Mouse (Mus musculus) limb, embryonic 11.5 days (tissue): ENCODE measurements at regions not wholly inside any gene's neighbourhood (a gene's known extent, or its start where the extent isn't known, plus 50 kb on each side); places are given as distances from the start of the nearest gene placed in this dataset.
"Not testable (repeated sequence)": the region's sequence is repeated elsewhere in the genome, so short reads cannot be mapped to it uniquely, and the experiment has no call there.

Experiments
- ATAC-seq: fragments of 200-750 bp; cut with Nextera tagmentation; 2 replicates; pipeline ENCODE4 v1.8.0; 2017; ENCODE audit warnings: low read depth; ENCODE audit not compliant: insufficient number of reproducible peaks, low FRiP score, low TSS enrichment
- DNase-seq: peaks from one replicate; pipeline ENCODE4 v3.0.0-alpha.2; 2015; ENCODE audit warnings: low spot score
- H3K27ac ChIP-seq: fragments of 300-500 bp; sonication (generic); replicated peaks from 2 replicates; pipeline ENCODE4 v1.5.1; 2014; ENCODE audit warnings: low read depth, mild to moderate bottlenecking, low read length
- H3K27me3 ChIP-seq: fragments of 300-500 bp; sonication (generic); 2 replicates; pipeline ENCODE4 v1.6.1; 2014; ENCODE audit warnings: mild to moderate bottlenecking, low read length, mixed read lengths; ENCODE audit not compliant: control insufficient read depth, insufficient read depth
- H3K36me3 ChIP-seq: fragments of 300-500 bp; sonication (generic); 2 replicates; pipeline ENCODE4 v1.6.1; 2014; ENCODE audit warnings: mild to moderate bottlenecking, low read length, moderate library complexity, mixed read lengths; ENCODE audit not compliant: control insufficient read depth, insufficient read depth
- H3K4me1 ChIP-seq: fragments of 300-500 bp; sonication (generic); 2 replicates; pipeline ENCODE4 v1.6.1; 2014; ENCODE audit warnings: low read length, mixed read lengths; ENCODE audit not compliant: control insufficient read depth, insufficient read depth
- H3K4me2 ChIP-seq: fragments of 300-500 bp; sonication (generic); 2 replicates; pipeline ENCODE4 v1.6.1; 2014; ENCODE audit warnings: low read depth, mild to moderate bottlenecking, moderate library complexity; ENCODE audit not compliant: severe bottlenecking
- H3K4me3 ChIP-seq: fragments of 300-500 bp; sonication (generic); 2 replicates; pipeline ENCODE4 v1.5.1; 2014; ENCODE audit warnings: low read depth, low read length
- H3K9ac ChIP-seq: fragments of 300-500 bp; sonication (generic); 2 replicates; pipeline ENCODE4 v1.6.1; 2014; ENCODE audit warnings: mild to moderate bottlenecking, low read length
- H3K9me3 ChIP-seq: fragments of 300-500 bp; sonication (generic); 2 replicates; pipeline ENCODE4 v1.6.1; 2016; ENCODE audit warnings: low read length; ENCODE audit not compliant: control insufficient read depth
- WGBS: fragments of 180-500 bp; shearing (Covaris S2); extraction: QIAGEN DNeasy Blood & Tissue Kit; methylation state at CpG from one replicate; pipeline ENCODE4 v1.1.7; 2014; 5-methylcytosine and 5-hydroxymethylcytosine counted together

- Histone ChIP-seq H3K9ac (no peak overlapping the region), H3K4me2 (no peak overlapping the region), H3K4me1 (no peaks in the 10 kb centered on the region; the same call in 1 of the 2 replicates), H3K4me3 (no peak overlapping the region), H3K36me3 (no peaks in the 10 kb centered on the region), H3K27ac (no peak overlapping the region), H3K9me3 (no peaks in the 10 kb centered on the region), H3K27me3 (peaks cover 15% of the 10 kb centered on the region)
- 18% methylated on average over 8 of the region's 8 CpGs for WGBS
- DNase-seq, result no peak
- no peak for ATAC-seq
Observed at GRCm38 (mm10) chr11:114486455-114486854, 181.9 kb upstream of the Rpl38 start.

- Histone ChIP-seq H3K9ac (no peak overlapping the region), H3K4me2 (no peak overlapping the region), H3K9me3 (no peaks in the 10 kb centered on the region), H3K27ac (no peak overlapping the region), H3K27me3 (peaks cover 15% of the 10 kb centered on the region), H3K4me1 (no peaks in the 10 kb centered on the region; the same call in 1 of the 2 replicates), H3K4me3 (no peak overlapping the region), H3K36me3 (no peaks in the 10 kb centered on the region)
- ATAC-seq (no peak), DNase-seq (no peak)
- WGBS, result 46% methylated on average over 15 of the region's 15 CpGs
Observed at GRCm38 (mm10) chr11:114485429-114485828, 182.9 kb upstream of the Rpl38 start.

- no peak overlapping the region for H3K27ac ChIP-seq
- H3K4me3 ChIP-seq, result no peak overlapping the region
- ATAC-seq (no peak), DNase-seq (no peak)
- no peak overlapping the region for H3K9ac ChIP-seq
- WGBS, result 85% methylated on average over 4 of the region's 4 CpGs
- no peaks in the 10 kb centered on the region; the same call in 1 of the 2 replicates for H3K4me1 ChIP-seq
- no peak overlapping the region for H3K4me2 ChIP-seq
- H3K36me3 ChIP-seq, result no peaks in the 10 kb centered on the region
- peaks cover 15% of the 10 kb centered on the region for H3K27me3 ChIP-seq
- no peaks in the 10 kb centered on the region for H3K9me3 ChIP-seq
Observed at GRCm38 (mm10) chr11:114484668-114484953, 183.7 kb upstream of the Rpl38 start.

GRCm38 (mm10) chr11:114483823-114484667, 184.3 kb upstream of the Rpl38 start:
- no peaks in the 10 kb centered on the region; the same call in 1 of the 2 replicates for H3K4me1 ChIP-seq
- DNase-seq, result no peak
- H3K36me3 ChIP-seq, result no peaks in the 10 kb centered on the region
- no peak for ATAC-seq
- no peak overlapping the region for H3K27ac ChIP-seq
- H3K9ac ChIP-seq, result no peak overlapping the region
- H3K4me2 ChIP-seq, result no peak overlapping the region
- H3K4me3 ChIP-seq, result no peak overlapping the region
- no peaks in the 10 kb centered on the region for H3K9me3 ChIP-seq
- WGBS, result 67% methylated on average over 12 of the region's 12 CpGs
- H3K27me3 ChIP-seq, result peaks cover 15% of the 10 kb centered on the region

- not testable (repeated sequence) for H3K4me1 ChIP-seq, DNase-seq, H3K4me2 ChIP-seq, H3K9me3 ChIP-seq, H3K4me3 ChIP-seq, ATAC-seq, H3K27ac ChIP-seq, H3K36me3 ChIP-seq, H3K9ac ChIP-seq
- H3K27me3 ChIP-seq, result peaks cover 11% of the 10 kb centered on the region
- 79% methylated on average over 7 of the region's 7 CpGs for WGBS
Observed at GRCm38 (mm10) chr11:114483350-114483749, 185.0 kb upstream of the Rpl38 start.

- peaks cover 8% of the 10 kb centered on the region; the same call in 1 of the 2 replicates for H3K27me3 ChIP-seq
- WGBS, result 84% methylated on average over 10 of the region's 10 CpGs
- peaks cover 3% of the 10 kb centered on the region; the same call in 1 of the 2 replicates for H3K4me1 ChIP-seq
- H3K9ac ChIP-seq, result no peak overlapping the region
- DNase-seq (no peak), ATAC-seq (no peak)
- no peak overlapping the region for H3K27ac ChIP-seq
- H3K36me3 ChIP-seq, result no peaks in the 10 kb centered on the region
- H3K4me3 ChIP-seq, result no peak overlapping the region
- no peak overlapping the region for H3K4me2 ChIP-seq
- no peaks in the 10 kb centered on the region for H3K9me3 ChIP-seq
Observed at GRCm38 (mm10) chr11:114482070-114482469, 186.3 kb upstream of the Rpl38 start.

GRCm38 (mm10) chr11:114481037-114481436, 187.3 kb upstream of the Rpl38 start:
- H3K36me3 ChIP-seq, result no peaks in the 10 kb centered on the region
- peaks cover 5% of the 10 kb centered on the region; the same call in 1 of the 2 replicates for H3K27me3 ChIP-seq
- no peak overlapping the region for H3K4me2 ChIP-seq
- no peak overlapping the region for H3K9ac ChIP-seq
- ATAC-seq (no peak), DNase-seq (no peak)
- H3K27ac ChIP-seq, result no peak overlapping the region
- 0 out of 2 replicates have a peak, but pooled peaks cover 3% of the 10 kb centered on the region for H3K4me1 ChIP-seq
- 42% methylated on average over 7 of the region's 7 CpGs for WGBS
- H3K9me3 ChIP-seq, result no peaks in the 10 kb centered on the region
- H3K4me3 ChIP-seq, result no peak overlapping the region

DNA sequence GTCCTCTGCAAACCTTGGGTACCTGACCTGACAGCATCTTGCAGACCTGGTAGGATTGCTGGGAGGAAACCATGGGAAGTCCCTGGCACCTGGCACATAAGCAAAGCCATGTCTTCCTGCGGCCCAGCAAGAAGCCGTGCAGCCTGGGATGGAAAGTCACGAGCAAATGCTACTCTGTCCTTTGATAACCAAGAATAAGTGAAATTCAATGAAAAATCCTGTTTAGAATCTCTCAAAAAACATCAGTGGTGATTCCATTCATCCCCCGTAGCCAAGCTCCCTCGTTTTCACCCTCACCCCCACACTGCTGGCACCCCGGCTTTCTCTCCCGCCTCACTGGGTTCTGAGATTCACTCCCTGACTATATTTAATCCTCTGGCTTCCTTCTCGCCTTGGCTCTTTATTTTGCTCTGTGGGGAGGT, 188.2 kb upstream of the Rpl38 start:
- Histone ChIP-seq H3K4me3 (no peak overlapping the region), H3K27ac (no peak overlapping the region), H3K4me1 (peaks cover 3% of the 10 kb centered on the region), H3K27me3 (peaks cover 2% of the 10 kb centered on the region; the same call in 1 of the 2 replicates), H3K9me3 (no peaks in the 10 kb centered on the region), H3K4me2 (no peak overlapping the region), H3K9ac (no peak overlapping the region), H3K36me3 (no peaks in the 10 kb centered on the region)
- WGBS, result 81% methylated on average over 8 of the region's 8 CpGs
- DNase-seq (no peak), ATAC-seq (no peak)
